Comparison of ENCODE assay signal across 27 mouse cellular contexts in genomic region chr5:66829505-66829904, GRCm38 (mm10).
"Had no signal": no experiment of that assay in that cellular context is flagged by ENCODE, and none has a peak within 500 bp of the region (broad histone marks: within the 10 kb centered on the region; RNA-seq: fewer than 3 reads in every experiment).

No protein-coding gene starts in this region.

- DNase-seq: cerebellum, adult 18-20 months; cerebellum, adult 2 months; cerebellum, adult 8-10 months; cerebellum, adult 9-10 months; cerebellum, adult 9-11 months; cerebellum, postnatal 10 days; cerebellum, postnatal 14 days; cerebellum, postnatal 25 days; cerebellum, postnatal 36 days; embryo, embryonic 11 days; forebrain, postnatal 0 days; gastrocnemius, postnatal 10 days; gastrocnemius, postnatal 14 days; gastrocnemius, postnatal 36 days; heart, adult 18-20 months had no signal

- H3K27me3 ChIP-seq: embryonic facial prominence, embryonic 12.5 days; embryonic facial prominence, embryonic 13.5 days; embryonic facial prominence, embryonic 15.5 days; forebrain, embryonic 13.5 days; forebrain, embryonic 15.5 days had no signal

- ATAC-seq: forebrain, embryonic 13.5 days; forebrain, embryonic 14.5 days; forebrain, embryonic 15.5 days; forebrain, embryonic 16.5 days; forebrain, postnatal 0 days had no signal

- H3K36me3 ChIP-seq: embryonic facial prominence, embryonic 10.5 days; embryonic facial prominence, embryonic 12.5 days; embryonic facial prominence, embryonic 13.5 days; embryonic facial prominence, embryonic 15.5 days; forebrain, embryonic 10.5 days; forebrain, embryonic 12.5 days; forebrain, embryonic 15.5 days had no signal

- H3K4me1 ChIP-seq: embryonic facial prominence, embryonic 10.5 days; embryonic facial prominence, embryonic 12.5 days; forebrain, embryonic 10.5 days; forebrain, embryonic 13.5 days had no signal

- H3K4me2 ChIP-seq: embryonic facial prominence, embryonic 12.5 days; embryonic facial prominence, embryonic 13.5 days; embryonic facial prominence, embryonic 15.5 days; forebrain, embryonic 12.5 days; forebrain, embryonic 13.5 days; forebrain, embryonic 15.5 days had no signal

- H3K9ac ChIP-seq: embryonic facial prominence, embryonic 12.5 days; embryonic facial prominence, embryonic 13.5 days; embryonic facial prominence, embryonic 15.5 days; forebrain, embryonic 12.5 days; forebrain, embryonic 13.5 days; forebrain, embryonic 15.5 days; forebrain, postnatal 0 days had no signal

- H3K4me3 ChIP-seq: embryonic facial prominence, embryonic 10.5 days; embryonic facial prominence, embryonic 12.5 days; embryonic facial prominence, embryonic 13.5 days; embryonic facial prominence, embryonic 15.5 days; erythroblast, embryonic 14.5 days; forebrain, embryonic 10.5 days; forebrain, embryonic 12.5 days; forebrain, embryonic 13.5 days; forebrain, embryonic 15.5 days; gastrocnemius, adult 2 months had no signal

- H3K9me3 ChIP-seq: embryonic facial prominence, embryonic 10.5 days; embryonic facial prominence, embryonic 12.5 days; embryonic facial prominence, embryonic 13.5 days; embryonic facial prominence, embryonic 15.5 days; forebrain, embryonic 10.5 days; forebrain, embryonic 12.5 days; forebrain, embryonic 13.5 days; forebrain, embryonic 15.5 days had no signal

- H3K27ac ChIP-seq: embryonic facial prominence, embryonic 10.5 days; embryonic facial prominence, embryonic 12.5 days; embryonic facial prominence, embryonic 13.5 days; embryonic facial prominence, embryonic 15.5 days; forebrain, embryonic 10.5 days; forebrain, embryonic 12.5 days; forebrain, embryonic 13.5 days; forebrain, embryonic 15.5 days had no signal
